Mouse (Mus musculus) forebrain, embryonic 16.5 days (tissue): ENCODE results near the gene Ptgis. TPM values are rescaled to one million over a fixed set of nuclear protein-coding genes. Genes with fewer than 3 reads are reported as not detected.

Experiments used
- ATAC-seq: fragments of 200-750 bp; cut with Nextera tagmentation; 2 replicates; pipeline ENCODE4 v1.8.0; 2017; ENCODE audit warnings: mild to moderate bottlenecking, moderate library complexity
- H3K27ac ChIP-seq: fragments of 300-500 bp; sonication (generic); 2 replicates; pipeline ENCODE4 v1.5.1; 2014; ENCODE audit warnings: low read length, control low read depth
- H3K27me3 ChIP-seq: fragments of 300-500 bp; sonication (generic); replicated peaks from 2 replicates; pipeline ENCODE4 v1.6.1; 2014; ENCODE audit warnings: low read length; ENCODE audit not compliant: control insufficient read depth, insufficient read depth
- H3K36me3 ChIP-seq: fragments of 300-500 bp; sonication (generic); 2 replicates; pipeline ENCODE4 v1.6.1; 2014; ENCODE audit not compliant: control insufficient read depth, insufficient read depth
- H3K4me1 ChIP-seq: fragments of 300-500 bp; sonication (generic); replicated peaks from 2 replicates; pipeline ENCODE4 v1.6.1; 2014; ENCODE audit warnings: low read length; ENCODE audit not compliant: control insufficient read depth, insufficient read depth
- H3K4me2 ChIP-seq: fragments of 300-500 bp; sonication (generic); 2 replicates; pipeline ENCODE4 v1.6.1; 2014; ENCODE audit warnings: mild to moderate bottlenecking, low read length, control low read depth
- H3K4me3 ChIP-seq: fragments of 300-500 bp; sonication (generic); replicated peaks from 2 replicates; pipeline ENCODE4 v1.5.1; 2014; ENCODE audit warnings: mild to moderate bottlenecking, low read length, control low read depth
- H3K9ac ChIP-seq: fragments of 300-500 bp; sonication (generic); replicated peaks from 2 replicates; pipeline ENCODE4 v1.6.1; 2014; ENCODE audit warnings: low read depth, low read length, control low read depth
- H3K9me3 ChIP-seq: fragments of 300-500 bp; sonication (generic); 2 replicates; pipeline ENCODE4 v1.6.1; 2016; ENCODE audit warnings: low read length; ENCODE audit not compliant: control insufficient read depth
- WGBS: fragments of 180-500 bp; shearing (Covaris S2); extraction: QIAGEN DNeasy Blood & Tissue Kit; methylation state at CpG from one replicate; pipeline ENCODE4 v1.1.7; 2014; 5-methylcytosine and 5-hydroxymethylcytosine counted together
- polyA plus RNA-seq: library from polyadenylated mRNA; unstranded; fragments of >200 nt; fragmentation: Nextera tagmentation; extraction: Ambion mirVana; gene quantifications from 2 replicates; pipeline ENCODE4 v1.2.1, GENCODE M21; 2015

Gene Ptgis
- polyA plus RNA-seq, 1 experiment from 2014 or later = 3.1 TPM

DNA sequence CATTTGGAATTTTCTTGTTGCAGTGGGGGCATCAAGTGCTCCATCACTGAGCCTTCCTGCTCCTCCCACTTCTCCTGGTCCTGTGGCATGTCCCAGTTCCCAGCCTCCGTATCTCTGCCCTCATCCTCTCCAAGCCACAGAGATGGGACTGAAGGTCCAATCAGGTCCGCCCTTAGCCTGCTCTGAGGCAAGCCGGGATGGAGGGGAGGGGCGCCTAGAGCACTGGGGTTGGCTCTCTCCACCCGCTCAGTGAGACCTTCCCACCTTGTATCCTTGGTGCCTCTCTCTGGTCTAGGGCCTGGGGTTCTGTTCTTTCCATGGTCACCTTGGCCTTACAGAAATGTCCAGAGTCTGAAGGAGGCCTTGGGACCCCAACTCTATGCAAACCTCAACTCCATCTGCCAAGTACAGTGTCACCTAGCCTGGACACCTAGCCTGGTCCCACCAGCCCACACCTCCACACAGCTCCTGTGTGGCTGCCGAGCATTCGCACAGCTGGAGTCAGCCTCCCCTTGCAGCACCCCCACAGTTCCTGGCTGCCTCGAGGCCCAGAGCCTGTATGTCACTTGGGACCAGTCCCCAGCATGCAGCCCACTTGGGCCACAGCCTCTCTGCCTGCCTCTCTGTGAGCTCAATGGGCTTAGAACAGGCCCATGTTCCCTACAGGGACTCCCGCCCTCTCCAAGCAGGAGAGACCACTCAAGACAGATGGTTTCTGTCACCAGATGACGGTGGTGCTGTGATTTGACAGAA, 34.5 kb upstream of the Ptgis start:
- Histone ChIP-seq H3K9ac (no peak overlapping the region), H3K4me3 (no peak overlapping the region), H3K27ac (no peak overlapping the region), H3K4me1 (no peaks in the 10 kb centered on the region), H3K9me3 (no peaks in the 10 kb centered on the region), H3K36me3 (no peaks in the 10 kb centered on the region), H3K27me3 (no peaks in the 10 kb centered on the region), H3K4me2 (no peak overlapping the region)
- WGBS = 60% methylated on average over 10 of the region's 10 CpGs
- ATAC-seq = no peak

DNA sequence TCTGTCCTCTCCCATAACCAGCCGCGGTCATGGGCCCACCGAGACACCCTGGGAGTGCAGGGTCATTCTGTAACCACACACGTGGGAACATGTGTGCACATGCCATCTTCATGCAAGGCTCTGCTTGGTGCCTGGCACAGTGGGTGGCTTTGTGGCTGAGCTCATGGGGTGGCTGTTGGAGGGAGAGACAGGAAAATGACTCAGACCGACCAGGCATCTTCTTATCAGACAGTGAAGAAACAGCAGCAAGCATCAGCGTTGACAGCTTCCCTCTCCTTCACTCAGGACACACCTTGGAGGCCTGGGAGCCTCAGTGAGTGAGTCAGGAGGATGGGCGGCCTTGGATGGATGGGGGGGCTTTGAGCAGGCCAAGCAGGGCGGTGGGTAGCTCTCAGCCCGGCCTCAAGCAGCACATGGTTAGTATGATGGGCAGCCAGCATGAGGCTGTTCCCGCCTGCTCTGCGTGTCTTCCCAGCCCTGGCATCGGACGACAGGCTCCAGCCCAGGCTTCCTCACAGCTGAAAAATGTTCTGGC, 32.9 kb upstream of the Ptgis start:
- H3K9me3 ChIP-seq = no peaks in the 10 kb centered on the region
- H3K4me1 ChIP-seq = no peaks in the 10 kb centered on the region
- H3K27me3 ChIP-seq = no peaks in the 10 kb centered on the region
- no peak for ATAC-seq
- H3K4me3 ChIP-seq = no peak overlapping the region
- no peak overlapping the region for H3K4me2 ChIP-seq
- H3K27ac ChIP-seq = no peak overlapping the region
- 88% methylated on average over 13 of the region's 13 CpGs for WGBS
- no peak overlapping the region for H3K9ac ChIP-seq
- H3K36me3 ChIP-seq = no peaks in the 10 kb centered on the region

DNA sequence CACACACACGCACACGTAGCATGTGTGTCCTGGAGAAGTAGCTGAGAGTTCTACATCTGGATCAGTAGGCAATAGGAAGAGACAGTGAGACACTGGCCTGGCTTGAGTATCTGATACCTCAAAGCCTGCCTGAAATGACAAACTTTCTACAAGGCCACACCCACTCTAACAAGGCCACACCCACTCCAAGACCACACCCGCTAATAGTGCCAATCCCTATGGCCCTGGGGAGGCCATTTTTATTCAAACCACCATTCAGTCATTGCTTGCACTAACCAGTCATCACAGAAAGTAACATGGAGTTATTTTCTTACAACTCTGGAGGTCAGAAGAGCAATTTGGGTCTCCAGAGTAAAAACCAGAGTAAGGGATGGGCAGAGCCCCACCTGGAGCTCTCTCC, 32.3 kb upstream of the Ptgis start:
- ATAC-seq = no peak
- H3K36me3 ChIP-seq = no peaks in the 10 kb centered on the region
- H3K9me3 ChIP-seq = no peaks in the 10 kb centered on the region
- no peaks in the 10 kb centered on the region for H3K27me3 ChIP-seq
- H3K27ac ChIP-seq = no peak overlapping the region
- H3K4me3 ChIP-seq = no peak overlapping the region
- H3K4me2 ChIP-seq = no peak overlapping the region
- WGBS = 80% methylated on average over 3 of the region's 3 CpGs
- H3K9ac ChIP-seq = no peak overlapping the region
- no peaks in the 10 kb centered on the region for H3K4me1 ChIP-seq

DNA sequence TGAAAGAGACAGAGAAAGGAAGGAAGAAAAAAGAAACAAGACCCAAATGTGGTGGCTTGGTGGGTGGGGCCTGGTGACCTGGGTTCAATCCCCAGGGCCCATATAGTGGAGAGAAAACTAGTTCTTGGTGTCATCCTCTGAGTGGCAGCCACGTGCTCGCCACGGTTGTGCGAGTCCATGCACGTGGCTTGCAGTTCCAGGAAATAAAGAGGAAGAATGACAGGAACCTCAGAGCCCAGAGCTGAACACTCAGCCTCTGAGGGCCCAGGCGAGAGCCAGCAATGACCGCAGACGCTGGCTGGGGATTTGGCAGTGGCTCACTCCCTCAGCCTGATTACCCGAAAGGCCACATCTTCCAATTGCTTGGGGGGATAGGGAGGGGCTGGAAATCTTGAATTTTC, 30.7 kb upstream of the Ptgis start:
- Histone ChIP-seq H3K9ac (no peak overlapping the region), H3K36me3 (no peaks in the 10 kb centered on the region), H3K27ac (no peak overlapping the region), H3K4me2 (no peak overlapping the region), H3K9me3 (no peaks in the 10 kb centered on the region), H3K4me3 (no peak overlapping the region), H3K4me1 (no peaks in the 10 kb centered on the region), H3K27me3 (no peaks in the 10 kb centered on the region)
- ATAC-seq = no peak
- WGBS = 85% methylated on average over 9 of the region's 9 CpGs

GRCm38 (mm10) chr2:167270496-167270895, 30.1 kb upstream of the Ptgis start:
- no peak for ATAC-seq

GRCm38 (mm10) chr2:167268721-167269120, 28.3 kb upstream of the Ptgis start:
- Histone ChIP-seq H3K4me1 (no peaks in the 10 kb centered on the region), H3K27ac (no peak overlapping the region), H3K4me3 (no peak overlapping the region), H3K36me3 (no peaks in the 10 kb centered on the region), H3K9ac (no peak overlapping the region), H3K4me2 (no peak overlapping the region), H3K9me3 (no peaks in the 10 kb centered on the region), H3K27me3 (no peaks in the 10 kb centered on the region)
- WGBS = 98% methylated on average over 1 of the region's 1 CpGs
- ATAC-seq = no peak

More at GRCm38 (mm10) chr2:167270496-167270895, 30.1 kb upstream of the Ptgis start:
- no peaks in the 10 kb centered on the region for H3K36me3 ChIP-seq
- H3K9ac ChIP-seq = no peak overlapping the region
- no peak overlapping the region for H3K4me2 ChIP-seq
- H3K4me1 ChIP-seq = no peaks in the 10 kb centered on the region
- no peak overlapping the region for H3K4me3 ChIP-seq
- H3K27me3 ChIP-seq = no peaks in the 10 kb centered on the region
- H3K27ac ChIP-seq = no peak overlapping the region
- H3K9me3 ChIP-seq = no peaks in the 10 kb centered on the region
- WGBS = 88% methylated on average over 3 of the region's 3 CpGs

GRCm38 (mm10) chr2:167268411-167268690, 27.9 kb upstream of the Ptgis start:
- 94% methylated on average over 8 of the region's 8 CpGs for WGBS
- Histone ChIP-seq H3K9ac (no peak overlapping the region), H3K27ac (no peak overlapping the region), H3K9me3 (no peaks in the 10 kb centered on the region), H3K4me1 (no peaks in the 10 kb centered on the region), H3K4me2 (no peak overlapping the region), H3K36me3 (no peaks in the 10 kb centered on the region), H3K4me3 (no peak overlapping the region), H3K27me3 (no peaks in the 10 kb centered on the region)
- ATAC-seq = no peak

GRCm38 (mm10) chr2:167267531-167268410, 27.4 kb upstream of the Ptgis start:
- Histone ChIP-seq H3K4me2 (no peak overlapping the region), H3K27me3 (no peaks in the 10 kb centered on the region), H3K9ac (no peak overlapping the region), H3K9me3 (no peaks in the 10 kb centered on the region), H3K4me1 (no peaks in the 10 kb centered on the region), H3K4me3 (no peak overlapping the region), H3K36me3 (no peaks in the 10 kb centered on the region), H3K27ac (no peak overlapping the region)
- WGBS = 83% methylated on average over 14 of the region's 14 CpGs
- no peak for ATAC-seq

- no peak overlapping the region for H3K9ac ChIP-seq
- H3K27ac ChIP-seq = no peak overlapping the region
- H3K36me3 ChIP-seq = no peaks in the 10 kb centered on the region
- H3K4me2 ChIP-seq = no peak overlapping the region
- no peak for ATAC-seq
- 94% methylated on average over 10 of the region's 10 CpGs for WGBS
- H3K4me3 ChIP-seq = no peak overlapping the region
- H3K9me3 ChIP-seq = no peaks in the 10 kb centered on the region
- no peaks in the 10 kb centered on the region for H3K4me1 ChIP-seq
- H3K27me3 ChIP-seq = no peaks in the 10 kb centered on the region
Measured at GRCm38 (mm10) chr2:167266231-167266630, 25.8 kb upstream of the Ptgis start.
